Mouse (Mus musculus): ENCODE measurements around the gene Epp13. TPM values are rescaled to one million over a fixed set of nuclear protein-coding genes. Genes with fewer than 3 reads are reported as not detected.
"Not testable (repeated sequence)": the region's sequence is repeated elsewhere in the genome, so short reads cannot be mapped to it uniquely, and the experiment has no call there.

Epp13 gene
- polyA plus RNA-seq, 1 experiment from 2014 or later: not detected

- Histone ChIP-seq H3K9ac (ENCODE audit: low read length) (no peak overlapping the region), H3K4me2 (ENCODE audit: low read depth, severe bottlenecking) (no peak overlapping the region), H3K36me3 (ENCODE audit: control insufficient read depth, insufficient read depth, low read length) (no peaks in the 10 kb centered on the region), H3K4me3 (ENCODE audit: low read depth, low read length) (no peak overlapping the region), H3K27ac (replicated peaks; ENCODE audit: low read depth, low read length) (no peak overlapping the region), H3K9me3 (ENCODE audit: control insufficient read depth, low read length) (no peaks in the 10 kb centered on the region; the same call in 1 of the 2 replicates), H3K4me1 (ENCODE audit: control insufficient read depth, insufficient read depth, low read length) (no peaks in the 10 kb centered on the region), H3K27me3 (ENCODE audit: control insufficient read depth, insufficient read depth, low read length) (no peaks in the 10 kb centered on the region)
- WGBS: 14% methylated on average over 11 of the region's 11 CpGs
- ATAC-seq (ENCODE audit: insufficient number of reproducible peaks, low FRiP score, low TSS enrichment, low read depth) (peak; percentile 74; the same call in 1 of the 2 replicates), DNase-seq (ENCODE audit: low spot score) (peak; percentile 55)
These were observed 7.9 kb upstream of the Epp13 start for GRCm38 (mm10) chr7:6244361-6245292.

GRCm38 (mm10) chr7:6254451-6254850, 1.9 kb downstream of the Epp13 start:
- Histone ChIP-seq H3K9ac (ENCODE audit: low read length) (no peak overlapping the region), H3K4me3 (ENCODE audit: low read depth, low read length) (no peak overlapping the region), H3K4me1 (ENCODE audit: control insufficient read depth, insufficient read depth, low read length) (no peaks in the 10 kb centered on the region), H3K9me3 (ENCODE audit: control insufficient read depth, low read length) (no peaks in the 10 kb centered on the region; the same call in 1 of the 2 replicates), H3K27me3 (ENCODE audit: control insufficient read depth, insufficient read depth, low read length) (no peaks in the 10 kb centered on the region), H3K4me2 (ENCODE audit: low read depth, severe bottlenecking) (no peak overlapping the region), H3K27ac (replicated peaks; ENCODE audit: low read depth, low read length) (no peak overlapping the region), H3K36me3 (ENCODE audit: control insufficient read depth, insufficient read depth, low read length) (no peaks in the 10 kb centered on the region)
- DNase-seq (ENCODE audit: low spot score) (no peak), ATAC-seq (ENCODE audit: insufficient number of reproducible peaks, low FRiP score, low TSS enrichment, low read depth) (no peak)
- WGBS: 92% methylated on average over 5 of the region's 5 CpGs

- Histone ChIP-seq H3K9ac (ENCODE audit: low read length) (no peak overlapping the region), H3K27ac (replicated peaks; ENCODE audit: low read depth, low read length) (no peak overlapping the region), H3K36me3 (ENCODE audit: control insufficient read depth, insufficient read depth, low read length) (no peaks in the 10 kb centered on the region), H3K9me3 (ENCODE audit: control insufficient read depth, low read length) (no peaks in the 10 kb centered on the region; the same call in 1 of the 2 replicates), H3K4me2 (ENCODE audit: low read depth, severe bottlenecking) (no peak overlapping the region), H3K4me1 (ENCODE audit: control insufficient read depth, insufficient read depth, low read length) (no peaks in the 10 kb centered on the region), H3K4me3 (ENCODE audit: low read depth, low read length) (no peak overlapping the region), H3K27me3 (ENCODE audit: control insufficient read depth, insufficient read depth, low read length) (no peaks in the 10 kb centered on the region)
- ATAC-seq (ENCODE audit: insufficient number of reproducible peaks, low FRiP score, low TSS enrichment, low read depth) (no peak), DNase-seq (ENCODE audit: low spot score) (no peak)
- WGBS: 82% methylated on average over 4 of the region's 4 CpGs
These were observed 4.9 kb downstream of the Epp13 start for GRCm38 (mm10) chr7:6257386-6257785.

- WGBS: 36% methylated on average over 16 of the region's 16 CpGs
These were observed 6.0 kb downstream of the Epp13 start for GRCm38 (mm10) chr7:6258232-6259220.

GRCm38 (mm10) chr7:6260004-6260403, 7.5 kb downstream of the Epp13 start:
- not testable (repeated sequence) for H3K4me1 ChIP-seq (ENCODE audit: control insufficient read depth, insufficient read depth, low read length); DNase-seq (ENCODE audit: low spot score); H3K9ac ChIP-seq (ENCODE audit: low read length); ATAC-seq (ENCODE audit: insufficient number of reproducible peaks, low FRiP score, low TSS enrichment, low read depth); H3K4me3 ChIP-seq (ENCODE audit: low read depth, low read length); H3K9me3 ChIP-seq (ENCODE audit: control insufficient read depth, low read length); H3K27ac ChIP-seq (replicated peaks; ENCODE audit: low read depth, low read length); H3K4me2 ChIP-seq (ENCODE audit: low read depth, severe bottlenecking); H3K27me3 ChIP-seq (ENCODE audit: control insufficient read depth, insufficient read depth, low read length); H3K36me3 ChIP-seq (ENCODE audit: control insufficient read depth, insufficient read depth, low read length)
- WGBS: 45% methylated on average over 2 of the region's 2 CpGs

More at GRCm38 (mm10) chr7:6258232-6259220, 6.0 kb downstream of the Epp13 start:
- Histone ChIP-seq H3K9me3 (ENCODE audit: control insufficient read depth, low read length) (no peaks in the 10 kb centered on the region; the same call in 1 of the 2 replicates), H3K4me2 (ENCODE audit: low read depth, severe bottlenecking) (no peak overlapping the region), H3K27ac (replicated peaks; ENCODE audit: low read depth, low read length) (no peak overlapping the region), H3K27me3 (ENCODE audit: control insufficient read depth, insufficient read depth, low read length) (no peaks in the 10 kb centered on the region), H3K9ac (ENCODE audit: low read length) (no peak overlapping the region), H3K36me3 (ENCODE audit: control insufficient read depth, insufficient read depth, low read length) (no peaks in the 10 kb centered on the region), H3K4me1 (ENCODE audit: control insufficient read depth, insufficient read depth, low read length) (no peaks in the 10 kb centered on the region), H3K4me3 (ENCODE audit: low read depth, low read length) (no peak overlapping the region)
- ATAC-seq (ENCODE audit: insufficient number of reproducible peaks, low FRiP score, low TSS enrichment, low read depth) (no peak), DNase-seq (ENCODE audit: low spot score) (no peak)

GRCm38 (mm10) chr7:6262120-6262519, 9.6 kb downstream of the Epp13 start:
- Histone ChIP-seq H3K4me1 (ENCODE audit: control insufficient read depth, insufficient read depth, low read length) (no peaks in the 10 kb centered on the region), H3K4me3 (ENCODE audit: low read depth, low read length) (no peak overlapping the region), H3K9me3 (ENCODE audit: control insufficient read depth, low read length) (no peaks in the 10 kb centered on the region), H3K27ac (replicated peaks; ENCODE audit: low read depth, low read length) (no peak overlapping the region), H3K27me3 (ENCODE audit: control insufficient read depth, insufficient read depth, low read length) (no peaks in the 10 kb centered on the region), H3K9ac (ENCODE audit: low read length) (no peak overlapping the region), H3K4me2 (ENCODE audit: low read depth, severe bottlenecking) (no peak overlapping the region), H3K36me3 (ENCODE audit: control insufficient read depth, insufficient read depth, low read length) (no peaks in the 10 kb centered on the region)
- ATAC-seq (ENCODE audit: insufficient number of reproducible peaks, low FRiP score, low TSS enrichment, low read depth) (no peak), DNase-seq (ENCODE audit: low spot score) (no peak)
- 88% methylated on average over 3 of the region's 3 CpGs for WGBS

- WGBS: 84% methylated on average over 4 of the region's 4 CpGs
These were observed 10.5 kb downstream of the Epp13 start for GRCm38 (mm10) chr7:6262984-6263383.

GRCm38 (mm10) chr7:6265695-6266094, 13.2 kb downstream of the Epp13 start:
- no peak for ATAC-seq (ENCODE audit: insufficient number of reproducible peaks, low FRiP score, low TSS enrichment, low read depth)
- Histone ChIP-seq H3K4me1 (ENCODE audit: control insufficient read depth, insufficient read depth, low read length) (no peaks in the 10 kb centered on the region), H3K9ac (ENCODE audit: low read length) (no peak overlapping the region), H3K4me3 (ENCODE audit: low read depth, low read length) (no peak overlapping the region), H3K4me2 (ENCODE audit: low read depth, severe bottlenecking) (no peak overlapping the region), H3K27ac (replicated peaks; ENCODE audit: low read depth, low read length) (no peak overlapping the region), H3K36me3 (ENCODE audit: control insufficient read depth, insufficient read depth, low read length) (no peaks in the 10 kb centered on the region), H3K9me3 (ENCODE audit: control insufficient read depth, low read length) (no peaks in the 10 kb centered on the region), H3K27me3 (ENCODE audit: control insufficient read depth, insufficient read depth, low read length) (no peaks in the 10 kb centered on the region)
- DNase-seq (ENCODE audit: low spot score): peak; percentile 49
- WGBS: 73% methylated on average over 8 of the region's 8 CpGs

More at GRCm38 (mm10) chr7:6262984-6263383, 10.5 kb downstream of the Epp13 start:
- Histone ChIP-seq H3K4me3 (ENCODE audit: low read depth, low read length) (no peak overlapping the region), H3K9me3 (ENCODE audit: control insufficient read depth, low read length) (no peaks in the 10 kb centered on the region), H3K27ac (replicated peaks; ENCODE audit: low read depth, low read length) (no peak overlapping the region), H3K9ac (ENCODE audit: low read length) (no peak overlapping the region), H3K4me2 (ENCODE audit: low read depth, severe bottlenecking) (no peak overlapping the region), H3K4me1 (ENCODE audit: control insufficient read depth, insufficient read depth, low read length) (no peaks in the 10 kb centered on the region), H3K36me3 (ENCODE audit: control insufficient read depth, insufficient read depth, low read length) (no peaks in the 10 kb centered on the region), H3K27me3 (ENCODE audit: control insufficient read depth, insufficient read depth, low read length) (no peaks in the 10 kb centered on the region)
- DNase-seq (ENCODE audit: low spot score) (no peak), ATAC-seq (ENCODE audit: insufficient number of reproducible peaks, low FRiP score, low TSS enrichment, low read depth) (no peak)

Data from limb, embryonic 11.5 days (tissue).